Mouse (Mus musculus): ENCODE data around the gene Dnajc5. TPM values are rescaled to one million over a fixed set of nuclear protein-coding genes. Genes with fewer than 3 reads are reported as not detected.

Gene Dnajc5
- total RNA-seq, 2 experiments from 2014 or later: 14.8 to 17.1 TPM

DNA sequence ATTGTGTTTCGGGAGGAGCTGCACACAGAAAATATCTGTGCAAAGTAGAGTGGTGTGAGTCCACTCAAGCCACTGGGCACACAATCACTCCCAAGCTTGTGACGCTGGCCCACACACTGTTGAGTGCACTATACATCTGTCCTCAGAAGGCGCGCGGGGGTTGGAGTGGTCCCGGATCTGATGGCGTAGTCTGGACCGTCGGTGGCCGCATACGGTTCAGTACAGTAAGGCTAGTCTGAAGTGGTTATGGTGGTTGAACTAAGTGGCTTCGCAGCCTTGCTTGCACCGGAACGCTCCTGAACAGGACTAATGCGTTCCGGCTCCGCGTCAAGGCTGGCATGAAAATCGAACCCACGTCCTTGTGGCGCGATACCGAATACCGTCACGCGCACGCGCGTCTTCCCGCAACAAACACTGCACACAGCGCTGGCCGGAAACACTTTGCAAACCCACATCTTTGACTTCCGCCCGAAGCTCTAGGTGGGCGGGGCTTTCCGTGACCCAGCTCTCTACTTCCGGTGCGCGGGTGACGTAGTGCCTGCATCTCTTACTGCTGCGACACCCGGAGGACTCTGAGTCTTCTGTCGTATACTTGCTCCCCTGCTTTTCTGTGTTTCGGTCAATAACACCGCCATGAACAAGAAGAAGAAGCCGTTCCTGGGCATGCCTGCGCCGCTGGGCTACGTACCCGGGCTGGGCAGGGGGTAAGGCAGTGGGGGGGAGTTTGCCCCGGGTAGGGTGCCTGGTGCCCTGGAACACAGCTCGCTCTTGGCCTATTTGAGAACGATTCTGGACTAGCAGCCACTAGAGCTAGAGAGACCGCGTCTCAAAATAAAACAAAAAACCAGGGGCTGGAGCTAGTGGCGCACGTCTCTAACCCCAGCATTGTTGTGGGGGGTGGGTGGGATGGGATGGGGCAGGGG lies 80.8 kb downstream of the Dnajc5 start:
- peak; percentile 97 for ATAC-seq (replicated peaks; ENCODE audit: low FRiP score, poor library complexity, severe bottlenecking)

DNA sequence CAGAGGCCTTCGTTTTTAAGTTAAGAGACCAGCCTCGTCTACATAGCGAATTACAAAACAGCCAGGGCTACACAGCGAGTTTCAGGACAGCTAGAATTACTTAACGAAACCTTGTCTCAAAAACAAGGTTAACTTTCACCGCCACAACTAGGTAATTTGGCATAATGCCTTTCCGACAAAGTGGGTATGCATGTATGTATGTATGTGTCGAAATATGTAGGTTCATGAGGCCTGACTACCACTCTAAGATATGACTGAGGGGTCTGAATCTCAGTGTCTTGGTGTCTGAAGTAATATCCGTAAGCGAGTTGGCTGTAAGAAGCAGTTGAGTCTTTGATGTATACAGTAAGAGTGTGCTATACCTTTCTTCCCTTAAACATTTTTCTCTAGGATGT lies 81.5 kb downstream of the Dnajc5 start:
- no peak for ATAC-seq (replicated peaks; ENCODE audit: low FRiP score, poor library complexity, severe bottlenecking)

DNA sequence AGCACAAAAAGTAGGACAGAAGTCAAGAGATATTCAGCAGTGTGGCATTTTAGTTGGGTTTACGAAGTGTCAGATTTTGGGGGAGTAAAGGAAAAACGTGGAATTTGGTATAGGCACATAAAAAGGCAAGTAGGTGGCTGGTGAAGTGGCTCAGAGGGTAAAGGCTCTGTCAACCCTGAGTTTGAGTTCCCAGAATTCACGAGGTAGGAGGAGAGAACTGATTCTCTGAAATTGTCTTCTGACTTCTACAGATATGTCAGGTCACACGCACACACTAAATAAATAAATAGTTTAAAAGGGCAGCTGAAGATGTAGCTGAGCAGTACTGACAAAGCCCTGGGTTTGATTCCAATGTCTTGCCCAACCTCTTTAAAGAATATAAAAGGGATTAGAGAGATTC lies 82.1 kb downstream of the Dnajc5 start:
- no peak for ATAC-seq (replicated peaks; ENCODE audit: low FRiP score, poor library complexity, severe bottlenecking)

Other genes starting within 250 kb of the Dnajc5 start
- 23.6 and 24.6 TPM in 2 replicates for gene Gmeb2, start 232.4 kb upstream of the Dnajc5 start, total RNA-seq (2015; ENCODE audit: low replicate concordance)
- gene Gmeb2, start 232.4 kb upstream of the Dnajc5 start, total RNA-seq (2017; ENCODE audit: low replicate concordance): 15.4 and 41.7 TPM in 2 replicates
- not detected in 2 replicates for gene Stmn3, start 206.0 kb upstream of the Dnajc5 start, total RNA-seq (2015; ENCODE audit: low replicate concordance)
- gene Stmn3, start 206.0 kb upstream of the Dnajc5 start, total RNA-seq (2017; ENCODE audit: low replicate concordance): not detected in 2 replicates
- gene Rtel1, start 200.7 kb upstream of the Dnajc5 start, total RNA-seq (2015; ENCODE audit: low replicate concordance): 7.7 and 17.5 TPM in 2 replicates
- gene Rtel1, start 200.7 kb upstream of the Dnajc5 start, total RNA-seq (2017; ENCODE audit: low replicate concordance): 19.9 and 23.7 TPM in 2 replicates
- gene Zgpat, start 155.6 kb upstream of the Dnajc5 start, total RNA-seq (2015; ENCODE audit: low replicate concordance): 0.77 and 2.3 TPM in 2 replicates
- gene Zgpat, start 155.6 kb upstream of the Dnajc5 start, total RNA-seq (2017; ENCODE audit: low replicate concordance): 10.5 and 11.0 TPM in 2 replicates
- 0.96 and 11.1 TPM in 2 replicates for gene Arfrp1, start 155.1 kb upstream of the Dnajc5 start, total RNA-seq (2015; ENCODE audit: low replicate concordance)
- gene Arfrp1, start 155.1 kb upstream of the Dnajc5 start, total RNA-seq (2017; ENCODE audit: low replicate concordance): 4.0 and 13.0 TPM in 2 replicates
- gene Lime1, start 140.4 kb upstream of the Dnajc5 start, total RNA-seq (2015; ENCODE audit: low replicate concordance): 8.8 and 11.5 TPM in 2 replicates
- gene Lime1, start 140.4 kb upstream of the Dnajc5 start, total RNA-seq (2017; ENCODE audit: low replicate concordance): 2.5 and 3.8 TPM in 2 replicates
- 1.9 and 2.9 TPM in 2 replicates for gene Zbtb46, start 61.1 kb upstream of the Dnajc5 start, total RNA-seq (2015; ENCODE audit: low replicate concordance)
- gene Zbtb46, start 61.1 kb upstream of the Dnajc5 start, total RNA-seq (2017; ENCODE audit: low replicate concordance): 5.4 and 6.2 TPM in 2 replicates
- not detected in 2 replicates for gene Abhd16b, start 27.3 kb upstream of the Dnajc5 start, total RNA-seq (2015; ENCODE audit: low replicate concordance)
- not detected in 2 replicates for gene Abhd16b, start 27.3 kb upstream of the Dnajc5 start, total RNA-seq (2017; ENCODE audit: low replicate concordance)
- 21.3 and 27.5 TPM in 2 replicates for gene Tpd52l2, start 23.3 kb upstream of the Dnajc5 start, total RNA-seq (2015; ENCODE audit: low replicate concordance)
- 25.3 and 41.0 TPM in 2 replicates for gene Tpd52l2, start 23.3 kb upstream of the Dnajc5 start, total RNA-seq (2017; ENCODE audit: low replicate concordance)
- 18.8 and 40.8 TPM in 2 replicates for gene Uckl1, start 64.4 kb downstream of the Dnajc5 start, total RNA-seq (2015; ENCODE audit: low replicate concordance)
- 11.6 and 16.0 TPM in 2 replicates for gene Uckl1, start 64.4 kb downstream of the Dnajc5 start, total RNA-seq (2017; ENCODE audit: low replicate concordance)
- 9.2 and 16.9 TPM in 2 replicates for gene Prpf6, start 71.4 kb downstream of the Dnajc5 start, total RNA-seq (2015; ENCODE audit: low replicate concordance)
- 21.0 and 30.1 TPM in 2 replicates for gene Prpf6, start 71.4 kb downstream of the Dnajc5 start, total RNA-seq (2017; ENCODE audit: low replicate concordance)
- 2.1 and 6.3 TPM in 2 replicates for gene Zfp512b, start 72.3 kb downstream of the Dnajc5 start, total RNA-seq (2015; ENCODE audit: low replicate concordance)
- gene Zfp512b, start 72.3 kb downstream of the Dnajc5 start, total RNA-seq (2017; ENCODE audit: low replicate concordance): 1.5 and 5.1 TPM in 2 replicates
- gene Samd10, start 78.7 kb downstream of the Dnajc5 start, total RNA-seq (2015; ENCODE audit: low replicate concordance): 0.63 and 4.0 TPM in 2 replicates
- gene Samd10, start 78.7 kb downstream of the Dnajc5 start, total RNA-seq (2017; ENCODE audit: low replicate concordance): 0.56 and 1.9 TPM in 2 replicates
- not detected in 2 replicates for gene Gm29797, start 136.5 kb downstream of the Dnajc5 start, total RNA-seq (2015; ENCODE audit: low replicate concordance)
- gene Gm29797, start 136.5 kb downstream of the Dnajc5 start, total RNA-seq (2017; ENCODE audit: low replicate concordance): not detected in 2 replicates
- gene Sox18, start 151.2 kb downstream of the Dnajc5 start, total RNA-seq (2015; ENCODE audit: low replicate concordance): not detected in 2 replicates
- gene Sox18, start 151.2 kb downstream of the Dnajc5 start, total RNA-seq (2017; ENCODE audit: low replicate concordance): not detected in 2 replicates
- not detected in 2 replicates for gene Tcea2, start 159.8 kb downstream of the Dnajc5 start, total RNA-seq (2015; ENCODE audit: low replicate concordance)
- gene Tcea2, start 159.8 kb downstream of the Dnajc5 start, total RNA-seq (2017; ENCODE audit: low replicate concordance): not detected in 2 replicates
- gene Rgs19, start 173.5 kb downstream of the Dnajc5 start, total RNA-seq (2015; ENCODE audit: low replicate concordance): 127 and 130 TPM in 2 replicates
- 29.4 and 41.5 TPM in 2 replicates for gene Rgs19, start 173.5 kb downstream of the Dnajc5 start, total RNA-seq (2017; ENCODE audit: low replicate concordance)
- gene Lkaaear1, start 178.0 kb downstream of the Dnajc5 start, total RNA-seq (2015; ENCODE audit: low replicate concordance): not detected in 2 replicates
- gene Lkaaear1, start 178.0 kb downstream of the Dnajc5 start, total RNA-seq (2017; ENCODE audit: low replicate concordance): not detected in 2 replicates
- not detected in 2 replicates for gene Oprl1, start 194.5 kb downstream of the Dnajc5 start, total RNA-seq (2015; ENCODE audit: low replicate concordance)
- 1.3 TPM in 1 of 2 replicates, not detected in the other for gene Oprl1, start 194.5 kb downstream of the Dnajc5 start, total RNA-seq (2017; ENCODE audit: low replicate concordance)
- not detected in 2 replicates for gene Myt1, start 242.8 kb downstream of the Dnajc5 start, total RNA-seq (2015; ENCODE audit: low replicate concordance)
- not detected in 2 replicates for gene Myt1, start 242.8 kb downstream of the Dnajc5 start, total RNA-seq (2017; ENCODE audit: low replicate concordance)